Mouse (Mus musculus) limb, embryonic 14.5 days (tissue): ENCODE data around the gene B3gnt7. TPM values are rescaled to one million over a fixed set of nuclear protein-coding genes. Genes with fewer than 3 reads are reported as not detected.

Source experiments
- ATAC-seq: fragments of 200-750 bp; cut with Nextera tagmentation; 2 replicates; pipeline ENCODE4 v1.8.0; 2017; ENCODE audit warnings: low read depth, moderate number of reproducible peaks, moderate TSS enrichment; ENCODE audit not compliant: low FRiP score
- DNase-seq: peaks from one replicate; pipeline ENCODE4 v3.0.0-alpha.2; 2015; ENCODE audit warnings: low spot score
- H3K27ac ChIP-seq: fragments of 300-500 bp; sonication (generic); replicated peaks from 2 replicates; pipeline ENCODE4 v1.5.1; 2014; ENCODE audit warnings: low read depth, mild to moderate bottlenecking, low read length, moderate library complexity, mixed read lengths
- H3K27me3 ChIP-seq: fragments of 300-500 bp; sonication (generic); 2 replicates; pipeline ENCODE4 v1.6.1; 2014; ENCODE audit warnings: low read length, mixed read lengths; ENCODE audit not compliant: control insufficient read depth, insufficient read depth
- H3K36me3 ChIP-seq: fragments of 300-500 bp; sonication (generic); 2 replicates; pipeline ENCODE4 v1.6.1; 2014; ENCODE audit warnings: mild to moderate bottlenecking, low read length, moderate library complexity, mixed read lengths; ENCODE audit not compliant: control insufficient read depth, insufficient read depth
- H3K4me1 ChIP-seq: fragments of 300-500 bp; sonication (generic); 2 replicates; pipeline ENCODE4 v1.6.1; 2014; ENCODE audit warnings: antibody characterized with exemption, low read length, mixed read lengths; ENCODE audit not compliant: control insufficient read depth, insufficient read depth
- H3K4me2 ChIP-seq: fragments of 300-500 bp; sonication (generic); replicated peaks from 2 replicates; pipeline ENCODE4 v1.6.1; 2014; ENCODE audit warnings: low read depth, mild to moderate bottlenecking, low read length, moderate library complexity; ENCODE audit not compliant: severe bottlenecking
- H3K4me3 ChIP-seq: fragments of 300-500 bp; sonication (generic); replicated peaks from 2 replicates; pipeline ENCODE4 v1.5.1; 2014; ENCODE audit warnings: low read length
- H3K9ac ChIP-seq: fragments of 300-500 bp; sonication (generic); 2 replicates; pipeline ENCODE4 v1.6.1; 2014; ENCODE audit warnings: mild to moderate bottlenecking, low read depth, low read length, moderate library complexity; ENCODE audit not compliant: severe bottlenecking
- H3K9me3 ChIP-seq: fragments of 300-500 bp; sonication (generic); 2 replicates; pipeline ENCODE4 v1.6.1; 2016; ENCODE audit warnings: low read length; ENCODE audit not compliant: control insufficient read depth
- POLR2A ChIP-seq: fragments of 200-500 bp; IDR thresholded peaks from 2 replicates; pipeline ENCODE4 v1.8.0; 2012; ENCODE audit warnings: inconsistent platforms, mild to moderate bottlenecking, moderate library complexity, borderline replicate concordance; ENCODE audit not compliant: insufficient read depth, insufficient read length; ENCODE audit errors: extremely low read depth
- WGBS: fragments of 180-500 bp; shearing (Covaris S2); extraction: QIAGEN DNeasy Blood & Tissue Kit; methylation state at CpG from one replicate; pipeline ENCODE4 v1.1.7; 2014; 5-methylcytosine and 5-hydroxymethylcytosine counted together
- polyA plus RNA-seq, 2 experiments: library from polyadenylated mRNA; depleted of rRNA in 1 of 2; stranded (reverse) in 1 of 2; unstranded in 1 of 2; fragments of >200 nt; fragmentation: Nextera tagmentation in 1 of 2; extraction: Ambion mirVana in 1 of 2; gene quantifications; 2 replicates each; pipeline versions ENCODE4 v1.2.1 to v1.2.3; 2012 to 2014

The B3gnt7 gene
- polyA plus RNA-seq, 2 experiments = 7.7 to 9.7 TPM

- H3K9me3 ChIP-seq = no peaks in the 10 kb centered on the region
- no peaks in the 10 kb centered on the region for H3K36me3 ChIP-seq
- 96% methylated on average over 3 of the region's 3 CpGs for WGBS
- ATAC-seq (no peak), DNase-seq (no peak)
- H3K9ac ChIP-seq = no peak overlapping the region
- no peak for TF ChIP-seq POLR2A
- H3K27me3 ChIP-seq = no peaks in the 10 kb centered on the region
- no peak overlapping the region for H3K4me2 ChIP-seq
- H3K4me1 ChIP-seq = no peaks in the 10 kb centered on the region
- no peak overlapping the region for H3K4me3 ChIP-seq
- H3K27ac ChIP-seq = no peak overlapping the region
Measured at GRCm38 (mm10) chr1:86293091-86293490, 9.5 kb upstream of the B3gnt7 start.

GRCm38 (mm10) chr1:86293868-86294267 lies 8.8 kb upstream of the B3gnt7 start:
- no peak for TF ChIP-seq POLR2A
- H3K4me1 ChIP-seq = no peaks in the 10 kb centered on the region
- WGBS = 93% methylated on average over 5 of the region's 5 CpGs

GRCm38 (mm10) chr1:86294472-86294871 lies 8.2 kb upstream of the B3gnt7 start:
- Histone ChIP-seq H3K36me3 (no peaks in the 10 kb centered on the region), H3K4me3 (no peak overlapping the region), H3K27ac (no peak overlapping the region), H3K27me3 (no peaks in the 10 kb centered on the region), H3K9me3 (no peaks in the 10 kb centered on the region), H3K4me1 (no peaks in the 10 kb centered on the region), H3K9ac (no peak overlapping the region), H3K4me2 (no peak overlapping the region)
- WGBS = 19% methylated on average over 4 of the region's 4 CpGs
- 0 out of 2 replicates have a peak, but pooled peaks have one; percentile 60 for ATAC-seq
- no peak for DNase-seq
- TF ChIP-seq POLR2A = no peak

More at GRCm38 (mm10) chr1:86293868-86294267, 8.8 kb upstream of the B3gnt7 start:
- H3K27me3 ChIP-seq = no peaks in the 10 kb centered on the region
- no peak overlapping the region for H3K9ac ChIP-seq
- no peak overlapping the region for H3K4me2 ChIP-seq
- DNase-seq (no peak), ATAC-seq (no peak)
- no peak overlapping the region for H3K27ac ChIP-seq
- H3K4me3 ChIP-seq = no peak overlapping the region
- no peaks in the 10 kb centered on the region for H3K36me3 ChIP-seq
- no peaks in the 10 kb centered on the region for H3K9me3 ChIP-seq

GRCm38 (mm10) chr1:86300093-86300492 lies 2.5 kb upstream of the B3gnt7 start:
- Histone ChIP-seq H3K27me3 (peaks cover 6% of the 10 kb centered on the region; the same call in 1 of the 2 replicates), H3K9me3 (no peaks in the 10 kb centered on the region), H3K4me3 (no peak overlapping the region), H3K4me2 (no peak overlapping the region), H3K27ac (no peak overlapping the region), H3K4me1 (peaks cover 6% of the 10 kb centered on the region; the same call in 1 of the 2 replicates), H3K36me3 (no peaks in the 10 kb centered on the region), H3K9ac (no peak overlapping the region)
- DNase-seq (peak; percentile 16), ATAC-seq (no peak)
- TF ChIP-seq POLR2A = no peak
- WGBS = 10% methylated on average over 2 of the region's 2 CpGs

GRCm38 (mm10) chr1:86300731-86301130 lies 1.9 kb upstream of the B3gnt7 start:
- ATAC-seq = no peak
- Histone ChIP-seq H3K9me3 (no peaks in the 10 kb centered on the region), H3K4me3 (no peak overlapping the region), H3K4me2 (no peak overlapping the region), H3K36me3 (0 out of 2 replicates have a peak, but pooled peaks cover under 1% of the 10 kb centered on the region), H3K27me3 (peaks cover 6% of the 10 kb centered on the region; the same call in 1 of the 2 replicates), H3K27ac (no peak overlapping the region), H3K4me1 (peaks cover 6% of the 10 kb centered on the region; the same call in 1 of the 2 replicates), H3K9ac (no peak overlapping the region)
- no peak for TF ChIP-seq POLR2A
- 48% methylated on average over 7 of the region's 7 CpGs for WGBS
- no peak for DNase-seq
